Mouse (Mus musculus): Measurements from ENCODE around the gene Rps6kb2. TPM values are rescaled to one million over a fixed set of nuclear protein-coding genes. Genes with fewer than 3 reads are reported as not detected.

Gene Rps6kb2
- polyA plus RNA-seq, 1 experiment from 2014 or later, result 57.0 TPM

DNA sequence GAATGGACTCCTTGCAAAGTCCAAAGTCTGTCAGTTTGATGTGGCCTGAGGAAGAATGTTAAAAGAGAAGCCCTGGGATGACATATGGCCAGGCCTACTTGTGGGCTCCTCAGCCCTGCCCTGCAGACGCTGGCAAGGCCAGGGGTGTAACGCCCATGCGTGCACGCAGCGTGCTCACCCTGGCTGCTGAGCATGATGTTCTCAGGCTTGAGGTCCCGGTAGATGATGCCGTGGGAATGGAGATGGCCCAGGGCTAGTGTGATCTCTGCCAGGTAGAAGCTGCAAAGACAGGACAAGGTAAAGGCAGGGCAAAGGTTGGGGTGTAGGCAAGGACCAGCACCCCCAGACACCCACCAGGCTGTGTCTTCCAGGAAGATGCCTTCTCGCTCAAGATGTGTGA lies 4.1 kb downstream of the Rps6kb2 start:
- Histone ChIP-seq H3K27me3 (ENCODE audit: insufficient read depth, poor library complexity, severe bottlenecking) (no peaks in the 10 kb centered on the region), H3K9me3 (no peaks in the 10 kb centered on the region), H3K27ac (no peak overlapping the region), H3K4me3 (no peak overlapping the region), H3K4me1 (peaks cover 33% of the 10 kb centered on the region), H3K36me3 (peaks cover 61% of the 10 kb centered on the region)
- 95% methylated on average over 8 of the region's 8 CpGs for WGBS
- no peak for DNase-seq (ENCODE audit: low spot score)

DNA sequence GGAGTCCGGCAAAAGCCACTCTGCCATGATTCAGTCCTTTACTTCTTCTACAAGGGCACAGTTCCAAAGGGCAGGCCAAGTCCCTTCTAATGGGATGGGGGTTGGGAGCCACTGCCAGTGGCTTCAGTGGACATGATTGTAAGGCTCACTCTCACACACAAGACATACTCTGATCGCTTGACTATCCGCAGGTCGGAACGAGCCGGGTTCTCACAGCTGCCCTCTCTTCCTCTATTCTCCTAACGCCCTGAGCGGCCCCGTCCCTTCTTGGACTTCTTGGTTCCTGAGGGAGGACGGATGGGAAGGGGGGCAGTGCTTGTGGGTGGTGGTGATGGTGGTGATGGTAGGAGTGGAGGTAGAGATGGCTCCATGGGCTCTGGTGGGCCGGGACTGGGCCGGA lies 6.4 kb downstream of the Rps6kb2 start:
- WGBS, result 90% methylated on average over 12 of the region's 12 CpGs
- Histone ChIP-seq H3K9me3 (no peaks in the 10 kb centered on the region), H3K36me3 (peaks cover 79% of the 10 kb centered on the region), H3K4me3 (no peak overlapping the region), H3K27me3 (ENCODE audit: insufficient read depth, poor library complexity, severe bottlenecking) (no peaks in the 10 kb centered on the region), H3K4me1 (peaks cover 38% of the 10 kb centered on the region), H3K27ac (no peak overlapping the region)
- no peak for DNase-seq (ENCODE audit: low spot score)

DNA sequence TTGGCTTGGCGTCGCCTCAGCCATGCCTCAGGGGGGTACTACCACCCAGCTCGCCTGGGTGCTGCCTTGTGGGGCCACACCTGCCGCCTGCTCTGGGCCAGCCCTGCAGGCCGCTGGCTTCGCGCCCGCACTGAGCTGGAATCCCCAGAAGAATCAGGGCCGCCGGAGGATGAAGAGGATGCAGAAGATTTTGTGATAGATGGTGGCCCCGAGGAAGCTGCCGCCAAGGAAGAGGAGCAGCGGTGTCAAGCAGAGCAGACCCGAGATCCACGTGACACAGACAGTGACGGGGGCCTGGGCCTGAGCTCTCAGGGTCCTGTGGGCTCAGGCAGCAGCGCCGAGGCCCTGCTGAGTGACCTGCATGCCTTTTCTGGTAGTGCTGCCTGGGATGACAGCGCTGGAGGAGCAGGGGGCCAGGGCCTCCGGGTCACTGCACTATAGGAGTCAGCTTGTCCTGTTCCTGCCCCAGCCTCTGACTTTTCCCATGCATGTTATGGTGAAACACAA lies 7.0 kb downstream of the Rps6kb2 start:
- Histone ChIP-seq H3K27me3 (ENCODE audit: insufficient read depth, poor library complexity, severe bottlenecking) (no peaks in the 10 kb centered on the region), H3K4me3 (0 out of 2 replicates have a peak overlapping the region, but pooled peaks have one; percentile 8), H3K27ac (peak overlapping the region; percentile 47), H3K4me1 (peaks cover 44% of the 10 kb centered on the region), H3K9me3 (no peaks in the 10 kb centered on the region), H3K36me3 (peaks cover 80% of the 10 kb centered on the region)
- WGBS, result 70% methylated on average over 20 of the region's 20 CpGs
- DNase-seq (ENCODE audit: low spot score), result no peak

DNA sequence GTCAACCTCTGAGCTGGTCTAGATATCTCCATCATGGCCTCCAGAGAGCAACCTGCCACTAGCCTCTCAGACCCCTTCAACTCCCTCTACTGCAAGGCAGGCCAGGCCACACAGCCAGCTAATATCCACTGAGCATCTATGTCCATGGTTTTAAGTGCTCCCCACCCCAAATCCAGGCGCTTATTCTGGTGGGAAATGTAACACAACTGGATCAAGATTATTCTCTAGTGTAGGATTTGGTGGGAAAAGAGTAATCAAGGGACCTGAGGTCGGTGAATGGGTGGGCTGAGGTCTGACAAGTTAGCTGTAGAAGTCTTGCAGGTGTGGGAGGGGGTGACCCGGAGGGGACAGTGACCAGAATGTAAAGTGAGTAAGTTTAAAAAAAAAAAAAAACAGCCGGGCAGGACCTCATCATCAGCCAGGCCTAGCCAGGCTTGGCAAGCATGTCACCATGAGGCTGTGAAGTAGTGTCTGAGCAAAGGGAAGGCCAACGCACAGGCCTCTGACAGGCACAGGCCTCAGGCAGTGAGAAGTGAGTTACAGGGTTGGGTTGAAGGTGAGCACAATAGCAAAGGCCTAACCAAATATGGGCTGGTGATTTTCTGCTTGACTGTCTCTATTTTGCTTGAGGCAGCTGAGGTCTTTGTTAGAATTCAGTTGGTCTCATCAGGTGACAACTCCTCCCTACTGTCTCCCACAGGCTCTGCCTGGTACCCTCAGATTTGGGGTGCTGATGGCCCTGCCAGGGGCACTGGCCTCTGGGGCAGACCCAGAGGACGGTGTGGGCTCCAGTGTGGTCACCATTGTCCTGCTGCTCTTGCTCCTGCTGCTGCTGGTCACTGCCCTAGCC lies 7.7 kb downstream of the Rps6kb2 start:
- peak overlapping the region; percentile 47 for H3K27ac ChIP-seq
- H3K4me1 ChIP-seq, result peaks cover 48% of the 10 kb centered on the region
- H3K27me3 ChIP-seq (ENCODE audit: insufficient read depth, poor library complexity, severe bottlenecking), result no peaks in the 10 kb centered on the region
- peaks cover 80% of the 10 kb centered on the region for H3K36me3 ChIP-seq
- no peaks in the 10 kb centered on the region for H3K9me3 ChIP-seq
- no peak for DNase-seq (ENCODE audit: low spot score)
- WGBS, result 81% methylated on average over 6 of the region's 6 CpGs
- H3K4me3 ChIP-seq, result peak overlapping the region; percentile 8; the same call in 1 of the 2 replicates

DNA sequence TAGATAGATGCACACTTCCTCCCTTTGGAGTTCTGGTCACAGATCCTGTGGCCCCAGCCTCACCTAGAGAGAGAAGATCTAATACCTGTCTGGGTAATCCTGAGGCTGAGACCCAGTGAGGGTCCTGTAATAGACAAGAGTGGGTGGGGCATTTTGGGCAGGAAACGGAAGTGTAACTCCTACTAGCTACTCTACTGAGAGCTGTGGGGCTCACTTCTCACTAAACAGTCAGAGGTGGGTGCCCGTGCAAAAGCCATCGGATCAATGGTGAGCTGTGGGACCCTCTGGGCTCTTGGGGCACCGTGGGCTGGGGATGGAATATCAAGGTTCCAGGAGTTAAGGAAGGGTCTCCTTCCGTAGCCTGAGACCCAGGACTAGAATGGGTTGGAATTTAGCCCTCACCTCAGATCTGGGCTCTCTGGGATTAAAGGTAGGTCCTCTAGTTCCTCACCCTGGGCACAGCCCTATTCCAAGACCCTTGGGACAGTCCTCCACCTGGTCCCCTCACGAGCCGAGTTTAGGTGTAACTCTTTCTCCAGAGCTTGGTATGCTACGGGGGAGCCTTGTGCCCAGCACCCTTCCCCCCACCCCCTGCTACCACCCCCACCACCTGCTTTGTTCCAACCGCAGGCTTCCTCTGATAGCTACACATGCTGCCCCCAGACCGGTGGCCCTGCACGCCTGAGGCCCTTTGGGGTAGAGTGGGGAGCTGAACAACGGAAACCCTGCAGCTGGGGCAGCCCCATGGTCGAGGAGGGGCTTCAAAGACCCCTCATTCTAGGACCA lies 8.5 kb downstream of the Rps6kb2 start:
- WGBS, result 72% methylated on average over 13 of the region's 13 CpGs
- H3K9me3 ChIP-seq, result no peaks in the 10 kb centered on the region
- peak overlapping the region; percentile 7; the same call in 1 of the 2 replicates for H3K27ac ChIP-seq
- no peaks in the 10 kb centered on the region for H3K27me3 ChIP-seq (ENCODE audit: insufficient read depth, poor library complexity, severe bottlenecking)
- H3K36me3 ChIP-seq, result peaks cover 83% of the 10 kb centered on the region
- no peak for DNase-seq (ENCODE audit: low spot score)
- H3K4me3 ChIP-seq, result peak overlapping the region; percentile 9; the same call in 1 of the 2 replicates
- H3K4me1 ChIP-seq, result peaks cover 54% of the 10 kb centered on the region

DNA sequence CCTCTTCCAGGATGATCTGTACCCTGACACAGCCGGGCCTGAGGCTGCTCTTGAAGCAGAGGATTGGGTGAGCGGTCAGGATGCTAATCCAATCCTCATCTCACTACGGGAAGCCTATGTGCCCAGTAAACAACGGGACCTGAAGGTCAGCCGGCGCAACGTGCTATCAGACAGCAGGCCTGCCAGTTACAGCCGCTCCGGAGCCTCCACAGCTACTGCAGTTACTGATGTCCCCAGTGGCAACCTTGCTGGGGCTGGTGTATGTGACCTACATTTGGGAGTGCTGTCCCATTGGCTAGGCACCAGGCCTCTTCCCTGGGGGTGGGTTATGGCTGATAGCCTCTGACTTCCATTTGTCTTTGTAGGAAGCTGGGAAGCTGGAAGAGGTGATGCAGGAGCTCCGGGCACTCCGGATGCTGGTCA lies 9.9 kb downstream of the Rps6kb2 start, which contains the start of gene Ptprcap:
Gene Ptprcap, plus strand, starts transcription at position 373 of the 423 bp plus-strand sequence.
- WGBS, result 68% methylated on average over 11 of the region's 11 CpGs
- DNase-seq (ENCODE audit: low spot score), result no peak
- Histone ChIP-seq H3K27me3 (ENCODE audit: insufficient read depth, poor library complexity, severe bottlenecking) (no peaks in the 10 kb centered on the region), H3K4me1 (peaks cover 64% of the 10 kb centered on the region), H3K4me3 (0 out of 2 replicates have a peak within 1 kb of the TSS, but pooled peaks have one; percentile 10), H3K9me3 (no peaks in the 10 kb centered on the region), H3K36me3 (peaks cover 69% of the 10 kb centered on the region), H3K27ac (peak within 1 kb of the TSS; percentile 14; the same call in 1 of the 2 replicates)

DNA sequence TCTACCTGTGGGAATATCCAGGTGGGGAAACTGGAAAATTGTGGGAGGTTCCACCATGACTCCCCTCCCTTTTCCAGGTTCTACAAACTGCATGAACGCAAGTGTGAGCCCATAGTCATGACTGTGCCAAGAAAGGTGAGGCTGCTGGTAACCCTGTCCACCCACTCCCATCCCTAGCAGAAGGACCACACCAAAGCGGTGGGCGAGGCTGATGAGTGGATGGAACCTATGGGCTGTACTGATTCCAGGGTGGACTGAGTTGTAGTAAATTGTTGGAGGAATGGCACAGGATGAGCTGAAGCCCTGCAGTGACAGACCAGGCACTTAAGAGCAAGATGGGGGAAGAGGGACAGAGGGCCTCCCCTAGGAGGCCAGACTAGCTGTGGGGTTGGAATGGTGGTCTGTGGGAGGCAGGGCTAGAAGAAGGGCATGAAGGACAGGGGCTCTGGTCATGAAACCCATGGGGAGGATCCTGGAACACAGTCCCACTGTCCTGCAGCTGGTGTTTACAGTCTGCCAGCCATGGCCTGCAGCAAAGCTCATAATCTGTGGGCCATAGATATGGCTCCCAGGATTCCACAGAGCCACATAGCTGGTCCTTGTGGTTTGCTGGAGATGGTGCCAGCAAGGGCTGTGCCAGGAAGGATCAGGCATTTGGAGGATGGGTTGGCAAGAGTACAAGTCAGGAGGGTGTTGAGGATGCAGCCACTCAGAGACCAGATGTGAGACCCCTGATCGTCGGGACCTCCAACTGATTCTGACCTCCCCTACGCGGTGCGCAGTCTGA lies 10.5 kb downstream of the Rps6kb2 start:
- no peak for DNase-seq (ENCODE audit: low spot score)

DNA sequence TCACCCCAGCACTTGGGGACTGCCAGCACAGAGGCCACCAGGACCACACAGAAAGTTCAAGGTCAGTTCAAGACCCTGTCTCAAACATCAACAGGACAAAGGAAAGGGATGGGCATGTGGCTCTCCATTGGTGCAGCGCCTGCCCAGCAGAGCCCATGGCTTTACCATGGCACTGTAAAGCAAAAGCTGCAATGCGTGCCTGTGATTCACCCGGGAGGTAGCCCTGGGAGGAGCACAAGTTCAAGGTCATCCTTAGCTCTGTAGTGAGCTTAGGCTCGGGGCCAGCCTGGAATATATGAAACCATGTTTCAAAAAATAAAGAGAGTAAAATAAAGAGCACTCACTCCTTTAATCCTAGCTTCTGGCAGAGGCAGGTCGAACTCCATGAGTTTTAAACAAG lies 11.3 kb downstream of the Rps6kb2 start:
- WGBS, result 89% methylated on average over 5 of the region's 5 CpGs
- Histone ChIP-seq H3K27me3 (ENCODE audit: insufficient read depth, poor library complexity, severe bottlenecking) (no peaks in the 10 kb centered on the region), H3K4me3 (no peak overlapping the region), H3K36me3 (peaks cover 56% of the 10 kb centered on the region), H3K4me1 (peaks cover 70% of the 10 kb centered on the region), H3K9me3 (no peaks in the 10 kb centered on the region), H3K27ac (peak overlapping the region; percentile 42)
- DNase-seq (ENCODE audit: low spot score), result no peak

More for the DNA sequence above, 10.5 kb downstream of the Rps6kb2 start:
- H3K36me3 ChIP-seq, result peaks cover 63% of the 10 kb centered on the region
- H3K27ac ChIP-seq, result no peak overlapping the region
- 0 out of 2 replicates have a peak overlapping the region, but pooled peaks have one; percentile 10 for H3K4me3 ChIP-seq
- 86% methylated on average over 8 of the region's 8 CpGs for WGBS
- no peaks in the 10 kb centered on the region for H3K27me3 ChIP-seq (ENCODE audit: insufficient read depth, poor library complexity, severe bottlenecking)
- H3K4me1 ChIP-seq, result peaks cover 70% of the 10 kb centered on the region
- H3K9me3 ChIP-seq, result no peaks in the 10 kb centered on the region

DNA sequence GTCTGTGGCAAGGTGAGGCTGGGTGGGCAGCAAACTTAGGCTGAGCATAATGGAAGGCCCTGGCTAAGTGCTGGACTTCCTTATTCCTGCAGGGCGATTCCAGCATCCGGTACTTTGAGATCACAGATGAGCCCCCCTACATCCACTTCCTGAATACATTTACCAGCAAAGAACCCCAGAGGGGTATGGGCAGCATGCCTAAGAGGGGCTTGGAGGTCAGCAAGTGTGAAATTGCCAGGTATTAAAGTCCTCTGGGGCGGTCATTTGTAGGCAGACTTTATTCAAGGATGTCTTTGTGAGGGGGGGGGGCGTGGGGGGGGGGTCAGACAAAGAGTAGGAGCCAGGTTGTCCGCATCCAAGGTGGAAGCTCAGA lies 11.7 kb downstream of the Rps6kb2 start:
- Histone ChIP-seq H3K36me3 (peaks cover 52% of the 10 kb centered on the region), H3K27me3 (ENCODE audit: insufficient read depth, poor library complexity, severe bottlenecking) (no peaks in the 10 kb centered on the region)

DNA sequence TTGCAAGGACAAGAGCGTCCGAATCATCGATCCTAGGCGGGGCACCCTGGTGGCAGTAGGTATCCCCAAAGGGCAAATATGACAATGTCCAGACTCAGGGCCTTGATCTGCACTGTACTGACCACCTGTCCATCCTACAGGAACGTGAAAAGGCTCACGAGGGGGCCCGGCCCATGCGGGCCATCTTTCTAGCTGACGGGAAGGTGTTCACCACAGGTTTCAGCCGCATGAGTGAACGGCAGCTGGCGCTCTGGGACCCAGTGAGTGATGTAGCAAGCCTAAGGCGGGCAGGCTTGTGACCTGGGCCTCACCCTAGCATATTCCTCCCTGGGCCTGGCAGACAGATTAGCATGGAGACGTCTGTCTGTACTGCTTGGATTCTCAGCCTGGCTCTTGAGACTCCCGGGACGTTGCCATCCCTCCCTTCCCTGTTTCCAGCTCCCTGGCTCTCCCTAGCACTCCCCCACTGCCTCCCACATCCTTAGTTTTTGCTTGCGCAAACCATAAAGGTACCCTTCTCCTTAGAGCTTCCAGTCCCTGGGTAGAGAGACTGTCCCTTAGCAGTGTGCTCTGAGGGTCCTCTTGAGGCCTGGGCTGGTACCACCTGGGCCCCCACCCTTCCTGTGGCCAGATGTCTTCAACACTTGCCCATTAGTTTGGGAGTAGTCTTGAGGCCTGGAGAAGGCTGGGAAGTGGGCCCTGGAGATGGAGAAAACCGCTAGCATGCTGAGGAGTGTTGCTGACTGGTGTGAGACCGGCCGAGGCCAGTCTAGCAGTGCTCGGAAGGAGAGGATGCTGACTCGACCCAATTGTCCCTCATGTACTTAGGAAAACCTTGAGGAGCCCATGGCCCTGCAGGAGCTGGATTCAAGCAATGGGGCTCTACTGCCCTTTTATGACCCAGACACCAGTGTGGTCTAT lies 12.3 kb downstream of the Rps6kb2 start:
- H3K4me3 ChIP-seq, result no peak overlapping the region
- H3K4me1 ChIP-seq, result peaks cover 63% of the 10 kb centered on the region
- peaks cover 45% of the 10 kb centered on the region for H3K36me3 ChIP-seq
- H3K27me3 ChIP-seq (ENCODE audit: insufficient read depth, poor library complexity, severe bottlenecking), result no peaks in the 10 kb centered on the region
- 85% methylated on average over 22 of the region's 22 CpGs for WGBS
- no peak for DNase-seq (ENCODE audit: low spot score)
- H3K9me3 ChIP-seq, result no peaks in the 10 kb centered on the region
- H3K27ac ChIP-seq, result no peak overlapping the region

More for the DNA sequence above, 11.7 kb downstream of the Rps6kb2 start:
- Histone ChIP-seq H3K9me3 (no peaks in the 10 kb centered on the region), H3K27ac (peak overlapping the region; percentile 42), H3K4me3 (no peak overlapping the region), H3K4me1 (peaks cover 69% of the 10 kb centered on the region)
- DNase-seq (ENCODE audit: low spot score), result no peak
- 83% methylated on average over 5 of the region's 5 CpGs for WGBS

DNA sequence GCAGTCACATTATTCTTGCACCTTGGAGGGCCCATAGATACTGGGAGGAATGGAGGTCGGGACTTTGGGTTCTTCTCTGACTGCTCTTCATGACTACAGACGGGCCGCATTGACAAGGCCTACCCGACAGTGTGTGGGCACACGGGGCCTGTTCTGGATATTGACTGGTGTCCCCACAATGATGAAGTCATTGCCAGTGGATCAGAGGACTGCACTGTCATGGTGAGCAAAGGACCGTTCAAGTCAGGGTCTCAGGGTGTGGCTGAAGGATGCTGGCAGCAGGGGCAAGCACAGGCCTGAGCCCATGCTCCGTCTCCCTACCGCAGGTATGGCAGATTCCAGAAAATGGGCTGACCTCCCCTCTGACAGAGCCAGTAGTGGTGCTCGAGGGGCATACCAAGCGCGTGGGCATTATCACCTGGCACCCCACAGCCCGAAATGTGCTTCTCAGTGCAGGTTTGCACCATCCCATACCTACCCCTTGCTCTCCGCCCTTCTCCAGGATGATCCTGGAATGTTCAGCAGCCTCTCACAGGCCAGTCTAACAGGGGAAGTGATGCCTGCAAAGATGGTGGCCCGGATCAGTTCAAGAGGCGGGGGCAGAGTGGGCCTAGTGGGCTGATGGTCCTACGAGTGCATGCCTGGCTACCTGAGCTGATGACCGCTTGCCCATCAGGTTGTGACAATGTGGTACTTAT lies 13.2 kb downstream of the Rps6kb2 start:
- no peaks in the 10 kb centered on the region for H3K9me3 ChIP-seq
- no peak for DNase-seq (ENCODE audit: low spot score)
- H3K36me3 ChIP-seq, result peaks cover 41% of the 10 kb centered on the region
- H3K4me3 ChIP-seq, result peak overlapping the region; percentile 84; the same call in 1 of the 2 replicates
- H3K4me1 ChIP-seq, result peaks cover 59% of the 10 kb centered on the region
- WGBS, result 92% methylated on average over 17 of the region's 17 CpGs
- no peaks in the 10 kb centered on the region for H3K27me3 ChIP-seq (ENCODE audit: insufficient read depth, poor library complexity, severe bottlenecking)
- H3K27ac ChIP-seq, result 0 out of 2 replicates have a peak overlapping the region, but pooled peaks have one; percentile 91

All from heart, embryonic 10.5 days (tissue).